Mouse (Mus musculus): Measurements from ENCODE around the gene Casp8.
"Not testable (repeated sequence)": the region's sequence is repeated elsewhere in the genome, so short reads cannot be mapped to it uniquely, and the experiment has no call there.

Gene Casp8

DNA sequence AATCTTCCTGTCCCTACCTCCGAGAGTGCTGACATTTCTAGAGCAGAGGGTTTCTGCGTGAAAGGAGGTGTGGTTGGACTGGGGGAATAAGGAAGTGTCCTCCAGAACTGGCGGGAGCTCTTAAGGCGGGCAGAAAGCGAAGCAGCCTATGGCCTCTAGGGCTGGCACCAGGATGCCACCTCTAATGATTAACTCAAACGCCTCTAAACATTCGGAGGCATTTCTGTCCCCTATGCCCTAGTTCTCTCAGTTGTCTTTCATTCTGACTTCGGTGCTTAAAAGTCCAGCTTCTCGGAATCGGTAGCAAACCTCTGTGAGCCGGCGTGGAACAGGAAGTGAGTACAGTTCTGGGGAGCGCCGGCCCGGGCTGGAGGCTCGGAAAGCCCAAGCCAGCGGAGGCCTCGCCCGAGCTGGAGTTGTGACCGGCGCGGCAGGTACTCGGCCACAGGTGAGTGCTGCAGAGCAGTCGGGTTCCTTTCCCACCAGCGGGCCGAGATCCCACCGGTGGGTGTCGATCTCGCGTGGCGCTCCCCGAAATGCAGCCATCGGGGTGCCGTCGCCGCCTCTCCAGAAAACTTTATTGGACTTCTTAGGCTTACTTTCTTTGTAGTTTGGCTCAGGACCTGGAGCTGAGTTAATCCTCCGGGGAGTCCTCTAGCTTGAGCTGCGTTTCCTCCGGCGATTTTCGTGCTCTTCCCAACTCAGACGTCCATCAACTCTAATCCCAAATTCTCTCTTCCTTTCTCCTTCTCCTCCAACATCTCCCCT is at the start of gene Casp8:
Gene Casp8, plus strand, starts transcription at position 84 of the 768 bp plus-strand sequence.
- DNase-seq (ENCODE audit: low spot score) = peak; percentile 83

DNA sequence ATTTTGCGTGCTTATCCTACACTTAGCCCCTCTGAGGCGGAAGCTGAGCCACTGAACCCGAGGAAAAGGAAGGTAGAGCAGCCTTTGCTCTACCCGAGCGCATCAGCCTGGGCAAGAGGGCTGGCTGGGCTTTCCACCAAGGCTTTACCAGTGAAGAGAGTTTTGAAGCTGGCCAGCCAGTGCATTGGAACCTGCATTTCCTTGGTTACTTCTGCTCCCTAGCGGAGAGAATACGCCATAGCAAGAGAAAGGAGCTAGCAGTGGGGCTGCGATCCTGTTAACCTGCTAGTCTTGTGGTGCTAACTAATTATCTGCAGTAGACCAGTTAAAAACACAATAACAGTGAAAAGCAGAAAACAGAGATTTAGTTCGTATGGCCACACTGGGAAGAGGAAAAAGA is 48.3 kb upstream of the Casp8 start:
- no peak for DNase-seq (ENCODE audit: low spot score)

DNA sequence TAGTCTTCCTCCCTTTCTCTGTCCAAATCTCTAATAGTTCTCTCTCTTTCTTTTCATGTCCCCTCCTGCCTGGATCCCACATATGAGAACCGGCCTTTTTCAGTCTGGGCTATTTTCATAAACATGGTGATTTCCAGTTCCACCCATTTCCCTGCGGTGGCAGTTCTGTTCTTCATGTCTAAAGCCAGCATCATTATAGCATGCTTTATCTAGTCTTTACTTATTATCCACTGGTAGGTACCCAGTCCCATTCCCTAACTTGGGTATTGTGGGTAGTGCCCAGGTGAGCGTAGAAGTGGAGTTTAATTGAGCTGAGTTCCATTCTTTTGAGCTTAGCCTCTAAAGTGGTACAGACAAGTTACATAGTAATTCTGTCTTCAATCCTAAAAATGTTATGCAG is 35.7 kb upstream of the Casp8 start:
- no peak for DNase-seq (ENCODE audit: low spot score)

DNA sequence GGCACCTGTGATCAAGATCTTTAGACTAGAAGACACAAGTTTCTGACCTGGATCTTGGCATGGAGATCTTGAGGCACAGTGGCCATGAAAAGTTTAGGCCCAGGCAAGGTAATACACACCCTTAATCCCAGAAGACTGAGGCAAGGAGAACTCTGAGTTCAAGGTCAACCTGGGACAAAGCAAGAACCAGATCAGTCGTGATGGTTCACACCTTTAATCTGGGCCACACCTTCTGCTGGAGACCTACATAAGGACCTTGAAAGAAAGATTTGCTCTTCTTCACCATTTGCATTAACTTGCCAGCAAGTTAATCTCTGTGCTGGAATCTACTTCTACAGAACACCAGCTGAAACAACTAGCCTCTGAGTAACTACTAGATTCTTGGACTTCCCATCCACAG is 34.6 kb upstream of the Casp8 start:
- no peak for DNase-seq (ENCODE audit: low spot score)

DNA sequence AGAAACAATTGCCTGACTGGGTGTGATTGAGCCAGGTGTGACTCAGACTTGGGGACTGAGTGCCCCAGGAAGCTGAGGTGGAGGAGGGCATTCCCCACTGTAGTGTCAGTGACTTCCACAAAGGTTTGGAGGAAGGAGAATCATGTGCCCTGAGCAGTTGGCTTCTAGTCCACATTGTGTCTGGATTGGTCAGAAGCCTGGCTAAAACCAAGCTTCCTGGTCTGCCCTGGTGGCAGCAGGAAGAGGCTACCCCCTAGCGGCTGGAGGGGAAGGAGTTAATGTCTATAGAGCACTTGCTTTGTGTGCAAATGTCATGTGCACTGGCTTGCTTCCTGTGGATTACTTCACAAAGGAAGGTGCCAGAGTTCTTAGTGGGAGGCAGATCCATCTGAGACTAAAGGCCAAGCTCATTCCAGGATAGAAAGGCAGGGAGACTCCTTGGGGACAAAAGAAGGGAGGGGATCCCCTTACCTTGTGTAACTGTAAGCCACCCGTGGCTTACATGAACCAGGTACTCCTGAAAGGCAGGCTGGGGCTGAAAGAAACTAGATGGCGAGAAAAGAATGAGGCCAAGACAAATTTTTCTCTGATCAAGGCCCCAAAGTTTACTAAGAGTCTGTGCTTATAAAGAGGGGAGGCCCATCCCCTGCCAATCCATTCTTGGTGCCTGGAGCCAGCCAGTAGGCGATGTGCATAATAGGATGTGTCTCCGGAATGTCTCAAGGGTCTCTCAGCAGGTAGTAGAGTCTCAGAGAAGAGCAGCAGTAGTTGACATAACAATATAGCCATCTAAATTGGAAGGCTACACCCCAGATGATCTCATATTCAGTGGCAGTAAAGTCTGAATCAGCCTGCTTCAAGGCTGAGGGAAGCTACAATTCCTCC is 33.5 kb upstream of the Casp8 start:
- DNase-seq (ENCODE audit: low spot score) = peak; percentile 42

DNA sequence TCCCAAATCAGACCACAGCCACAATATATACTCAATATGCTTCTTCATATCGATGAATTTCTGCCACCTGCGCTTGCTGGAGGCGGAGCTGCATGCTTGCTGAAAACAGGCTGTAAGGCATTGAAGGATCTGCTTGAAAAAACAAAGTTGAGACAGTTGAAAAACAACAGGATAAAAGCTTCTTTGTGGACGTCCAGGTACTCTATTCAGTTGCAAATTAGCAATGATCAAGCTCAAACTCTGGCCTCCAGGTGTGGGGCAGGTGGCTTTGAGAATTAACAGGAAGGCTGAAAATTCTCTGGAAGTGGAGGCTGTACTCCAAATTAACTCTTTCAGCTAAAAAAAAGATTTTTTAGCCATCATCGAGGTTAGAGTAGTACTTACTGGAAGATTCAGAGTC is 32.6 kb upstream of the Casp8 start:
- no peak for DNase-seq (ENCODE audit: low spot score)

DNA sequence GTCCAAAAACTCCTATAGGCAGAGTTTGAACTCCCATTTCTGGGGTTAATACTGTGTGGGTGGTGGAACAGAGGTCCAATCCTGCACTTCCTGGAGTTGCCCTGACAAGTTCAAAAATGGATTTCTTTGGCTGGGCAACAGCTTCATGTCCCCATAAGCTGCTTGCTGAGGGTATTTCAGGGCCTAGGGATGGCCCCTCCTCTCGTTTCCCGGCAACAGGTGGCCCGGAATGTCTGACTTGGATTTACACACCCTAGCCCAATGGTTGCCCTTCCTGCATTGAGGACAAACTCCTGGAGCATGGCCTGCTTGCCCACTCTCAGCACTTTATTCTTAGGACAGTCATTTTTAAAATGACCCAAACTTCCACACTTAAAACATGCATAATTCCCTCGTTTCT is 28.7 kb upstream of the Casp8 start:
- DNase-seq (ENCODE audit: low spot score) = not testable (repeated sequence)

DNA sequence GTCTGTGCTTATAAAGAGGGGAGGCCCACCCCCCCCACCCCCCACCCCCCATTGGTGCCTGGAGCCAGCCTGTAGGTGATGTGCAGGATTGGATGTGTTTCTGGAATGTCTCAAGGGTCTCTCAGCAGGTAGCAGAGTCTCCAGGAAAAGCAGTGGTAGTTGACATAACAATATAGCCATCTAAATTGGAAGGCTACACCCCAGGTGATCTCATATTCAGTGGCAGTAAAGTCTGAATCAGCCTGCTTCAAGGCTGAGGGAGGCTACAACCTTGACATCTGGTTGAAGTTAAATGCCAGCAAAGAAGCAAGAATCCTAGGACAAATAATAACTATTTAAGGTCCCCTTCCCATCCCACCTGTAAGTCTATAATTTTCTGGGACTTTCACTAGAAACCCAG is 26.0 kb upstream of the Casp8 start:
- no peak for DNase-seq (ENCODE audit: low spot score)

DNA sequence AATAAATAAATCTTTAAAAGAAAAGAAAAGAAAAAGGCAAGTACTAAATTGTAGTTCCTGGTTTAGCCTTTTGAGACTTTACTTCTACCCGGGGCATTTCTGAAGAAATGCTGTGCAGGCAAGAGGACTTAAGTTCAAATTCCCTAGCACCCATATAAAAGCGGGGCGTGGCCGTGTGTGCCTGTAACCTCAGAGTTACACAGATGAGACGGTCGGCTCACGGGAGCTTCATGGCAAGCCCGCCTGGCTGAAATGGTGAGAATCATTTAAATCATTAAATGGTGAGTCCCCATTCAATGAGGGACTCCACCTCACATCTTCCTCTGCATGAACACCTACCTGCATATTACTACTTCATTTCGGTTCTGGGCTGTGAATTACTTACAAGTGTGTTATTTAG is 25.5 kb upstream of the Casp8 start:
- DNase-seq (ENCODE audit: low spot score) = no peak

DNA sequence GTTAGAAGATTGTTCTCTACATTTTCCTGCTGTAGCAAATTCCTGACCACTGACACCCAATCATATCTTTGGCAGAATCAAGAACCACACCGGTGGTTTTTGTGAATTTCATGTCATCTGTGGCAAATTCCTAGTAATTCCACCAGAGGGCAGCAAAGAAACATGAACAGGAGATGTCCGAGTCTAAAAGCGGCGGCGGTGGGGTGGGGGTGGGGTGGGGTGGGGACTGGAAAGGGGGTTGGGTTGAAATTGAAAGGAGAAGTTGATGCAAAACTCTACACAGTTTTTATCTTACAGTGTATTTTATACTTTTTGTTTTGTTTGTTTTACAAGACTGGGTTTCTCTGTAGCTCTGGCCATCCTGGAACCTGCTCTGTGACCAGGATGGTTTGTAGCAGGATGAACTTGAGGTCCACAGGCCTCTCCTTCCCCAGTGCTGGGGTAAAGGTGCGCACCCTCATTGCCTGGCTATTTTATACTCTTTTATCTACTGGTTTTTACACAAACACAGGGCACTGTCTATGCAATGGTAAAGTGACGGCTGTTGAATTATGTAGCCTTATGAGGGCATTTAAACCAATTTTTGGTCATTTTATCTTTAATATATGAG is 25.0 kb upstream of the Casp8 start:
- DNase-seq (ENCODE audit: low spot score) = peak; percentile 26

DNA sequence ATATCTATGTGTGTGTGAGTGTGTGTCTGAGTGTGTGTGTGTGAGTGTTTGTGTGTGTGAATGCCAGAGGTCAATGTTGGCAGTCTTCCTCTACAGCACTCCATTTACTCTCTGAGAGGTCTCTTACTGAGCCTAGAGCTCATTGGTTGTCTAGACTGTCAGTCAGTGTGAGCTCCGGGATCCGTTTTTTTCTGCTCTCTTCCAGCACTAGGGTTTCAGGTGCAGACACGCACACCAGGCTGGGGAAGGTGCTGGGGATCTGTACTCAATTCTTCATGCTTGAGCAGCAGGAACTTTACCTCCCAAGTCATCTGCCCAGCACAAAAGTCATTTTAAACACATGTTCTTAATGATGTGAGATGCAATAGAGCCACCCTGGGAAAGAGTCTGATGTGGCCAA is 23.1 kb upstream of the Casp8 start:
- no peak for DNase-seq (ENCODE audit: low spot score)

DNA sequence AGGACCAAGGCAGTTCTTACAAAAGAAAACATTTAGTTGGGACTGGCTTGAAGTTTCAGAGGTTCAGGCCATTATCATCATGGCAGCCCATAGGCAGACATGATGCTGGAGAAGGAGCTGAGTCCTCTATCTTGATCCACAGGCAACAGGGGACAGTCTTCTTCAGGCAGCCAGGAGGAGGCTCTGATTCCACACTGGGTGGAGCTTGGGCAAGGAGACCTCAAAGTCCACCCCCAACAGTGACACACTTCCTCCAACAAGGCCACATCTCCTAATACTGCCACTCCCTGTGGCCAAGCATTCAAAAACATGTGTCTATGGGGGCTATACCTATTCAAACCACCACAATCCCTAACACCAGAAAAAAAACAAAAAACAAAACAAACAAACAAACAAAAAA is 21.9 kb upstream of the Casp8 start:
- DNase-seq (ENCODE audit: low spot score) = no peak

DNA sequence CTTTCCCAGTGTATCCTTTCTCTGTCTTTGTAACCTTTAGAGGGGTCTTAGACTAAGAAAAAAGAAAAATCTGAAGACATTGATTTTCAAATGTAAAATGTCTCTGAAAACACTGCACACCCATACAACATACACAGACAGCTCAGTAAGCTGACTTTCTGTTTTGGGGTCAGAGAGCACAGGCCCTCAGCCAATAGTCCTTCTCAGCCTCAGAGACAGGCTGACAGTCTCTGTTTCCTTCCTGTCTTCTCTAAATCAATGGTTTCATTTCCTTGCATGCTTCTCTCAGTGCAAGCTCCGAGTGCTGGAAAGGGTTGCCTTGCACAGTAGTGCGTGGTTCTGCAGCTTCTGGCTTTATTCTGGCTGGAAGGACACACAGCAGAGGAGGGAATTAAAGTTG is 21.3 kb upstream of the Casp8 start:
- DNase-seq (ENCODE audit: low spot score) = no peak

DNA sequence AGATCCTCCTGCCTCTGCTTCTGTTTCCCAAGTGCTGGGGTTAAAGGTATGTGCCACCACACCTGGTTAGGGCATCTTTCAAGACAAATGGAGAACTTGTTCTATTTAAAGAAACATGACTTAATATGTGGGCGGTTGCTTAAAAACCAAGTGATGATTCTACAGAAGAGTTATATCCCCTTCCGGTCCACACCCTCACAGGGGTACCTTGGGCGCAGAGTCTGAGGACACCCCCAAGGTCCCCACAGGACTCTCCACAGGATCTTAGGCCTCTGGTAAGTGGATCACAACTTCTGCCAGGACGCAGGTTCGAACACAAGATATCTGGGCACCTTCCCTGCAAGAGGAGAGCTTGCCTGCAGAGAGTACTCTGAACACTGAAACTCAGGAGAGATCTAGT is 19.8 kb upstream of the Casp8 start:
- DNase-seq (ENCODE audit: low spot score) = no peak

DNA sequence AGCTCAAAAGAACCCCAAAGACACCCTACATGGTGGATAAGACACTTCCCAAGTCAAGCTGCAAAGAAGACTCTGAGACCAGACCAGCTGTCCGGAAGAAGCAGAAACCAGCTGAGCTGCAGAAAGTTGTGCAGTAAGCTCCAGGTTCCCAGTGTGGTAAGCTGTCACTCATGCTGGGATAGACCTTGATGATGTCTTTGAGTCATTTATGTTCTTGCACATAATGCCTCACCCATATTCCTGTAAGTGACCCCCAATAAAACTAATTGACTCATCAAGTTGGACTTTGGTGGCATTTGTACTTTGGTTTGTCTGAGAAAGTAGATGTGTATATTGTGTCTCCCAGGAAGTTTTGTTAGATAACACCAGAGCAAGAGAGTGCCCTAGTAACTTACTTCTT is 17.6 kb upstream of the Casp8 start:
- DNase-seq (ENCODE audit: low spot score) = no peak

DNA sequence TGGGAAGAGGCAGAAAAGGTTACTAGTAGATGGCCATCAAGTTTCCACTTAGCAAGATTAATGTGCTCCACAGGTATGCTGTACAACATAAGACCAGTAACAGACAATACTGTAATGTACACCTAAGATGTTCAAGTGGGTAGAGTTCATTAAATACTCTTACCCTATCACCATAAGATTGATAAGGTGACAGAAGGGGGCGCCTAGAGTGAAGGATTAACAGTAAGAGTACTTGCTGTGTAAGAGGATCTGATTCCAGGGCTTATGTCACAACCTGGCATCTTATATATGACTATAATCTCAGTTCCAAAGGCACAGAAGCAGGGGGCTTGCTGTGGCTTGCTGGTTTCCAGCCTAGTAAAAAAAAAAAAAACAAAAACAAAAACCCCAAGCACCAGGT is 16.9 kb upstream of the Casp8 start:
- DNase-seq (ENCODE audit: low spot score) = no peak

DNA sequence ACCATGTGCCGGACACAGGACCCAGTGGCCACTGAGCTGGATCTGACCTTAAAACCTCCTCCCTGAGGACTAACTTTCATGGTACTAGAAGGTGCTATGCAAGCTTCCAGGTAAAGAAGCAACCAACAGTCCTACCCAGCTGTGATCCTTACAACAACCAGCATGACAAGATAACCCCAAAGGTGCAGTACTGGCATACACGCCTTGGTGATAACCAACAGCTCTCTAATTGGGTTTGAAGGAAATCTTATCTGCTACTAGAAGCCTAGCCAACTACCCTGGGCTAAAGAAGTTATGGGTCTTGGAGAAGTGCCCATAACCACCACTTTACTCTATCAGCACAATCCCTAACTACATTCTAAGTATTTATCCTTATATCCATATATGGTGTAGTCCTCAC is 8.9 kb upstream of the Casp8 start:
- no peak for DNase-seq (ENCODE audit: low spot score)

DNA sequence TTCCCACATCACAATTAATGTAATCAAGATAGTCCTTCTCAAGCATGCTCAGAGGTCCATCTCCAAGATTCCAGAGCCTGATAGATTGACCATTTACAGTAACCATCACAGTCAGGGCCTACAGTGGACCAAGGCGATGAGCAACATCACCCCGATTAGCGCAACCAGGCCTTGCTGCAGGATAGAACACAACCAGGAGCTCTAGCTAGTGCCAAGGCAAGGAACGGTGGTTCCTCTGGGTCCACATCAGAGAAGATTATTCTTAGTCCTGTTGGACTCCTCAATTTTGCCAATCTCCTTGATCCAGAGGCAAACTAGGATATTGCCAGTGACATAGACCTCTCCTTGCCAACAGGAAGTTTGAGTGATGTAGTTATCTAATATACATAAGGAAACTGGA is 6.8 kb upstream of the Casp8 start:
- no peak for DNase-seq (ENCODE audit: low spot score)

DNA sequence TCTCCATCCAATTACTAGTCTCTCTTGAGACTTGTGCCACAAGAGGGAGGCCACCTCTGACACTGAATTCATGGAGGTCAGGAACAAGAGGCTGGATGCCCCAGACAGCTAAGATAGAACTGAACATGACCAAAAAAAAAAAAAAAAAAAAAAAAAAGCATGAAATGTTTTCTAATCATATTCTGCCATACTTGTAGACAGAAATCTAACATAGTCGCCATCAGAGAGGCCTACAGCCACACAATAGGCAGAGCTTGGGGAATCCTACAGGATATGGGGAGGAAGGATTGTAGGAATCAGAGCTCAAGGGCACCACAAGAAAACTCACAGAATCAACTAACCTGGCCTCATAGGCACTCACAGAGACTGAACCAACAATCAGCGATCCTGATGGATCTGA is 469 bp upstream of the Casp8 start:
- DNase-seq (ENCODE audit: low spot score) = no peak

DNA sequence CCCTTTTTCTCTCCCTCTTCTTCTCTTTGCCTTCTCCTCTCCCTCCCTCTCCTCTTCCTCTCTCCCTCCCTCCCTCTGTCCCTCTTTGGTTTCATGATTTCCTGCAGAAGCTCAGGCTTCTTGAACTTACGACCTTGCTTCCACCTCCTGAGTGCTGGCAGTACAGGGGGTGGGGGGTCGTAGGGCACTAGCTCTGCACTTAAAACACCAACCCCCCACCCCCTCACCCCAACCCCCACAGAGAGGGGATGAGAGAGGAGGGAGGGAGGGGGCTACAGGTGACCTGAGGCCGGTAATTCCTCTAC is 837 bp downstream of the Casp8 start:
- peak; percentile 50 for DNase-seq (ENCODE audit: low spot score)

DNA sequence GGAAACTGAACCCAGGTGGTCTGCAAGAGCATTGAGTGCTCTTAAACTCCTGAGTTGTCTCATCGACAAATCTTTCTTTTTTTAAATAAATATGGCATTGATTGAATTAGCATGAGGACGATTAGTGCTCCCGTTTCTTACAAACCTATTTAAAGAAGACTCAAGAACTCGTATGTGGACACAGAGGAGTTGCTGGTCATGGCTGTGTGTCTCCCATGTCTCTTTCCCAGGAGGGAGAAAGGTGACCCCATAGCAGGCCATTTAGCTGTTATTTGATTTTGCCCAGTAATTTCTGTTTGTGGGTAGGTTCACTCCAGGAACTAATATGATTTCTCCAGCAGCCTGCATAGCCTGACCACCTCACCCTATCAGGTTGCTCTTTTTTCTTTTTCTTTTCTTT is 1.7 kb downstream of the Casp8 start:
- no peak for DNase-seq (ENCODE audit: low spot score)

DNA sequence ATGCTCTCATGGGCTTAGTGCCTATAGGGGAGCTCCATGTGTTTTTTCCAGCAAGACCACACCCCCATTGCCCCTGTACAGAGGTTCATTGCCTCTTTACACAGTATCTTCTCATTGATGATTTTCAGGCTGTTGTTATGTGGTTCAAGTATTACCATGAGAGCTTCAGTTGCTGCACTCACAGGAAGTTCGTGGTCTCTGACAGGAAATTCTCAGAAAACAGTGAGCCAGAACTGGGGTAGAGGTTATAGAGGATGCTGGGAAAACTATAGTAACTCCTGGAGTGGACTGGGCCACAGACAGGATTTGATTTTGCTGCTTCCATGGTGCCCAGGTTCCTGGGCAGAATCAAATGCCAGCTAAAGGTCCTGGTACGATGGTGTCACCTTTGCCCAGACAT is 2.2 kb downstream of the Casp8 start:
- no peak for DNase-seq (ENCODE audit: low spot score)

DNA sequence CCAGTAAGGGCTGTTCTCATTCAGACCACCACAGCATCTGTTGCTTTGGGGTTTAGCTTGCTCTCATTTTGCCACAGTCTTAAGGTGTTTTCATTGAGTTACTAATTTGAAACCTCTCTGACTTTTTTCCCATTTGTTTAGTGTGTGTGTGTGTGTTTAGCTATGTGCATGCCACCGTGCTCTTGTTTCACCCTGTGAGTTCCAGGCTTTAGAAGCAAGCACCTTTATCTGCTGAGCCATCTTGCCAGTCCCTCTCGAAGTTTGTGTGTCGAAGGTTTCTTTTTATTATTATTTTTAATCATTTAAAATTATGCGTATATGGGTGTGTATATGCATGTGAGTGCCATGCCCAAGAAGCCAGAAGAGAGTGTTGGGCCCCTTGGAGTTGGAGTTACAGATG is 3.7 kb downstream of the Casp8 start:
- no peak for DNase-seq (ENCODE audit: low spot score)
